In genomic region chr19:53450624-53451387, GRCm38 (mm10) we compare ENCODE assay signal across 13 mouse cellular contexts.
DNase-seq lines count a peak whose midpoint lies in the region; ATAC-seq and TF ChIP-seq lines count a peak whose summit lies in the region.
"Had no signal": no experiment of that assay in that cellular context is flagged by ENCODE, and none has a peak within 500 bp of the region (broad histone marks: within the 10 kb centered on the region; RNA-seq: fewer than 3 reads in every experiment).

No protein-coding gene starts in this region.

- H3K4me3 ChIP-seq in hindbrain, embryonic 15.5 days: no peak overlapping the region
- H3K4me3 ChIP-seq in hindbrain, embryonic 16.5 days (ENCODE audit: low read length): no peak overlapping the region
- H3K4me3 ChIP-seq in ES-Bruce4 (ENCODE audit: low read depth, low read length): no peak overlapping the region
- H3K4me3 ChIP-seq in midbrain, embryonic 13.5 days (replicated peaks): no peak overlapping the region
- H3K4me3 ChIP-seq in gastrocnemius, adult 2 months: no peak overlapping the region
- H3K4me3 ChIP-seq: limb, embryonic 15.5 days had no signal

- H3K9me3 ChIP-seq in hindbrain, embryonic 15.5 days: no peaks in the 10 kb centered on the region
- H3K9me3 ChIP-seq in hindbrain, embryonic 16.5 days (ENCODE audit: control insufficient read depth, low read length): no peaks in the 10 kb centered on the region
- no peaks in the 10 kb centered on the region; the same call in 1 of the 2 replicates for H3K9me3 ChIP-seq in ES-Bruce4 (replicated peaks; ENCODE audit: control insufficient read depth, insufficient read depth, low read length, poor library complexity, severe bottlenecking)
- H3K9me3 ChIP-seq in midbrain, embryonic 13.5 days: no peaks in the 10 kb centered on the region
- H3K9me3 ChIP-seq: G1E; limb, embryonic 15.5 days had no signal

- no peak overlapping the region for H3K9ac ChIP-seq in hindbrain, embryonic 15.5 days
- H3K9ac ChIP-seq in hindbrain, embryonic 16.5 days (ENCODE audit: low read depth, low read length): no peak overlapping the region
- no peak overlapping the region for H3K9ac ChIP-seq in ES-Bruce4 (ENCODE audit: low read depth, poor library complexity, severe bottlenecking)
- H3K9ac ChIP-seq in midbrain, embryonic 13.5 days (replicated peaks): no peak overlapping the region
- H3K9ac ChIP-seq: limb, embryonic 15.5 days had no signal

- H3K4me1 ChIP-seq in hindbrain, embryonic 15.5 days (replicated peaks): peaks cover 39% of the 10 kb centered on the region
- peaks cover 13% of the 10 kb centered on the region for H3K4me1 ChIP-seq in hindbrain, embryonic 16.5 days (ENCODE audit: control insufficient read depth, insufficient read depth, low read depth, low read length)
- peaks cover 11% of the 10 kb centered on the region for H3K4me1 ChIP-seq in ES-Bruce4 (ENCODE audit: control insufficient read depth, insufficient read depth, low read length)
- peaks cover 22% of the 10 kb centered on the region for H3K4me1 ChIP-seq in midbrain, embryonic 13.5 days (replicated peaks)

- no peak for TF ChIP-seq CTCF in ES-Bruce4 (IDR thresholded peaks at IDR 0.05; ENCODE audit: low read depth, low read length)
- TF ChIP-seq CTCF in gastrocnemius, adult 2 months (IDR thresholded peaks at IDR 0.05): no peak

- WGBS in hindbrain, embryonic 15.5 days: 72% methylated on average over 15 of the region's 17 CpGs
- WGBS in hindbrain, embryonic 16.5 days: 72% methylated on average over 15 of the region's 17 CpGs
- 82% methylated on average over 16 of the region's 17 CpGs for WGBS in midbrain, embryonic 13.5 days

- no peak for TF ChIP-seq EP300 in ES-Bruce4 (IDR thresholded peaks at IDR 0.05; ENCODE audit: insufficient read depth, low read depth, low read length)

- H3K36me3 ChIP-seq in hindbrain, embryonic 15.5 days: no peaks in the 10 kb centered on the region
- H3K36me3 ChIP-seq in hindbrain, embryonic 16.5 days (ENCODE audit: control insufficient read depth, insufficient read depth, low read length): no peaks in the 10 kb centered on the region
- H3K36me3 ChIP-seq in ES-Bruce4 (ENCODE audit: control insufficient read depth, insufficient read depth, low read length, poor library complexity, severe bottlenecking): no peaks in the 10 kb centered on the region
- no peaks in the 10 kb centered on the region for H3K36me3 ChIP-seq in midbrain, embryonic 13.5 days
- H3K36me3 ChIP-seq: G1E; limb, embryonic 15.5 days had no signal

- peak overlapping the region; percentile 21; the same call in 1 of the 2 replicates for H3K27ac ChIP-seq in hindbrain, embryonic 15.5 days (replicated peaks)
- H3K27ac ChIP-seq in hindbrain, embryonic 16.5 days (ENCODE audit: low read depth, low read length): no peak overlapping the region
- H3K27ac ChIP-seq in ES-Bruce4 (ENCODE audit: insufficient read depth, low read length): peak overlapping the region; percentile 10
- no peak overlapping the region for H3K27ac ChIP-seq in midbrain, embryonic 13.5 days
- H3K27ac ChIP-seq in gastrocnemius, adult 2 months: no peak overlapping the region
- H3K27ac ChIP-seq: limb, embryonic 15.5 days; macrophage had no signal

- ATAC-seq in hindbrain, embryonic 15.5 days (ENCODE audit: low FRiP score, low read depth): 0 out of 2 replicates have a peak, but pooled peaks have one; percentile 2
- no peak for ATAC-seq in hindbrain, embryonic 16.5 days
- peak; percentile 67 for ATAC-seq in monocyte, adult 5-6 weeks (replicated peaks; ENCODE audit: insufficient number of reproducible peaks, low FRiP score, low TSS enrichment, poor library complexity, severe bottlenecking)
- no peak for ATAC-seq in midbrain, embryonic 13.5 days

- peak; percentile 50 for DNase-seq in brain, adult 2 months (ENCODE audit: low read depth, low spot score)
- DNase-seq in kidney, adult 11 months: no peak
- no peak for DNase-seq in gastrocnemius, adult 2 months
- DNase-seq: embryo, embryonic 11 days; thymus, postnatal 4 days had no signal

- no peak for TF ChIP-seq POLR2A in ES-Bruce4 (IDR thresholded peaks at IDR 0.05; ENCODE audit: insufficient read depth, low read length)

- H3K4me2 ChIP-seq in hindbrain, embryonic 15.5 days: no peak overlapping the region
- no peak overlapping the region for H3K4me2 ChIP-seq in hindbrain, embryonic 16.5 days (ENCODE audit: low read length)
- H3K4me2 ChIP-seq in midbrain, embryonic 13.5 days (replicated peaks): no peak overlapping the region
- H3K4me2 ChIP-seq: limb, embryonic 15.5 days had no signal

- H3K27me3 ChIP-seq in hindbrain, embryonic 15.5 days: no peaks in the 10 kb centered on the region
- no peaks in the 10 kb centered on the region for H3K27me3 ChIP-seq in hindbrain, embryonic 16.5 days (replicated peaks; ENCODE audit: control insufficient read depth, insufficient read depth, low read length)
- no peaks in the 10 kb centered on the region for H3K27me3 ChIP-seq in ES-Bruce4 (ENCODE audit: control insufficient read depth, insufficient read depth, low read length, poor library complexity, severe bottlenecking)
- H3K27me3 ChIP-seq in midbrain, embryonic 13.5 days: no peaks in the 10 kb centered on the region

- intact Hi-C loops in gastrocnemius, adult 2 months (cut with DNase I): no loop called here

Comparison
In these comparisons a context has a peak if more than half of its experiments do, and no peak if none do; other contexts are left out.
1. ATAC-seq: peak in hindbrain, embryonic 15.5 days (single experiment) and monocyte, adult 5-6 weeks (single experiment); none in hindbrain, embryonic 16.5 days (single experiment) and midbrain, embryonic 13.5 days (single experiment).
2. H3K27ac ChIP-seq: peak in hindbrain, embryonic 15.5 days (single experiment) and ES-Bruce4 (single experiment); none in hindbrain, embryonic 16.5 days (single experiment), midbrain, embryonic 13.5 days (single experiment) and gastrocnemius, adult 2 months (single experiment).